Mouse (Mus musculus): ENCODE measurements around the gene Phka1.
"Not testable (repeated sequence)": the region's sequence is repeated elsewhere in the genome, so short reads cannot be mapped to it uniquely, and the experiment has no call there.

DNA sequence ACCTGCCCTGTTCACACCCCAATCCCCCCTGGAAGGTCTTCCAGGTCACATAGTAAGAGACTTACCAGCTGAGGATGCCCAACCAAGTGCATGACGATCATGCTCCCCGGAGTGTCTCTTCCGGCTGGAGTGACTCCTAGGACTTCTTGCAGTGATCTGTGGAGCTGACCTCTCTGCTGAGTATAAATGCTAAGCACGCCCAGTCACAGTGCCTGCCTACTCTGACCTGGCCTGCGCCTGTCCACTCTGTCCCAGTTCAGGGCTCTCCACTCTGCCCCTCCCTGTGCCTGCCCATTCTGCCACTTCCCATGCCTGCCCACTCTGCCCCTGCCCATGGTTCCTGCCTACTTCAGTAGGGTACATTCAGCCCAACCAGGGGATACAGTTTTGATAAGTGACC, 42.8 kb upstream of the Phka1 start, which contains the start of gene Gm3880:
- not testable (repeated sequence) for TF ChIP-seq POLR2A (IDR thresholded peaks at IDR 0.05; ENCODE audit: borderline replicate concordance, insufficient read depth, low read length); CTCF (IDR thresholded peaks at IDR 0.05; ENCODE audit: borderline replicate concordance, insufficient read depth, low read depth, low read length)
